Mouse (Mus musculus) small intestine, adult 2 months (tissue): ENCODE data around the gene Serpinb5.

Experiments
- CTCF ChIP-seq: fragments of 200-500 bp; IDR thresholded peaks from 2 replicates; pipeline ENCODE4 v1.5.1; 2012; ENCODE audit warnings: low read depth, mild to moderate bottlenecking, control low read depth, inconsistent platforms, low read length, moderate library complexity, mixed read lengths; ENCODE audit not compliant: insufficient replicate concordance, insufficient read length; ENCODE audit errors: extremely low read depth
- POLR2A ChIP-seq: fragments of 200-500 bp; IDR thresholded peaks from 2 replicates; pipeline ENCODE4 v1.6.1; 2012; ENCODE audit warnings: low read depth, mild to moderate bottlenecking, control low read depth, inconsistent platforms, low read length, moderate library complexity

- no peak for TF ChIP-seq POLR2A
- no peak for TF ChIP-seq CTCF
Measured at GRCm38 (mm10) chr1:106866768-106867167, 5.8 kb downstream of the Serpinb5 start.
